Mouse (Mus musculus): ENCODE results near the gene Hpcal1. TPM values are rescaled to one million over a fixed set of nuclear protein-coding genes. Genes with fewer than 3 reads are reported as not detected.

Hpcal1 gene
- polyA plus RNA-seq, 1 experiment from 2014 or later: 57.6 TPM

DNA sequence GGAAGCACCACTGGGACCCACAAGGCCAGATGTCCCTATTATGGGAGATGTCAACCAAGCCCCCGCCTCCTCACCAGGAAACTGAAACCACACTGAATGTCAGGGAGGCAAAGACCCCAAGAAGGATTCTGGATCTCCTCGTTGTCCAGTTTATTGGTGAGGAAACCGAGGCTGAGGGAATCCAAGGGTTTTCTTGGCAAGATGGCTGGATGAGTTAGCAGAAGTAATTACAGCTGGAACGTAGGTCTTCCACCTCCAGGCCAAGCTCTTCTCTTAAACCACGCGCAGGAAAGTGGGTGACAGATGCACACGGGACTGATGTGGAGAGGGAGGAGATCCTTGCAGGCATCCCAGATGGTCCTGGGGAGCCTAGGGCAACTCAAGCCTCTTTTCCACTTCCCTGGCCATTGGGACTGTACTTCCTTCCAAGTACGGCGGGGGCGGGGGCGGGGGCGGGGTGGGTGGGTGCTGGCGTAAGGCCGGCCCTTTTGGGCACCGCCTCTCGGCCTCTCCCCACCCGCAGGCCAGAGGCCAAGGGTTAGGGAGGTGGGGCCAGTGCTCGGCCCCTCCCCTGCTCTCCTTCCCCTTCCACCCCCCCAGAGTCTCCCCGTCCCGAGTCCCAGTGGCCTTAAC is 609 bp upstream of the Hpcal1 start:
- peak overlapping the region; percentile 94 for H3K4me2 ChIP-seq
- H3K36me3 ChIP-seq: no peaks in the 10 kb centered on the region
- peak overlapping the region; percentile 82; the same call in 1 of the 2 replicates for H3K9ac ChIP-seq
- no peaks in the 10 kb centered on the region for H3K27me3 ChIP-seq
- peaks cover 35% of the 10 kb centered on the region for H3K4me1 ChIP-seq
- peak overlapping the region; percentile 81 for H3K4me3 ChIP-seq
- H3K27ac ChIP-seq: peak overlapping the region; percentile 12; the same call in 1 of the 2 replicates
- 15% methylated on average over 16 of the region's 20 CpGs for WGBS
- ATAC-seq (ENCODE audit: insufficient number of reproducible peaks, insufficient read depth, low FRiP score, low TSS enrichment, low read depth): peak; percentile 33
- no peaks in the 10 kb centered on the region for H3K9me3 ChIP-seq

DNA sequence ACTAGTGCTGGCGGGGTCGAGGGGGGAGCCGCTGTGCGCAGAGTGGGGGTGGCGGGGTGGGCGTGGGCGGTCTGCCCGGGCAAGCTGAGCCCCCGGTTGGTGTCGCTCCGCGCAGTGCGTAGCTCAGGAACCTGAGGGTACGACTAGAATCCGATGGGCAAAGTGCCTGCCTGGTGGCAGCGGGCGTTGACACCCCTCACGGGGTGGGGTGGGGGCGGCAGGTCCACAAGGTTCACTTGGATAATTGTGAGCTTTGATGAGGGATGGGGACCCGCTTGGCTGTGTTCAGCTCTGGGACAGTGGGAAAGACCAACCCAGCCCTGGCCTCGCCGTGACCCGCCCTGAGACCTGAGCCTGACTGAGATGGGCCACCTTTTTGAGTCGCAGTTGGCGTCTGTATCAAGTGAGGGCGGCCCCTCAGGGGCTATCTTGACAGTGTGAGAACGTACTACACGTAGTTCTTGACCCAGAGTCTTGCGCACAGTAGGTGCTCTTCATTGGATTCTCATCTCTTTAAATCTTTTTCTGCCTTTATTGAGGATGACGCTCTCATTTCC is 742 bp downstream of the Hpcal1 start:
- 1% methylated on average over 23 of the region's 30 CpGs for WGBS
- Histone ChIP-seq H3K27ac (0 out of 2 replicates have a peak overlapping the region, but pooled peaks have one; percentile 23), H3K27me3 (no peaks in the 10 kb centered on the region), H3K9ac (peak overlapping the region; percentile 82), H3K36me3 (no peaks in the 10 kb centered on the region), H3K4me1 (peaks cover 40% of the 10 kb centered on the region), H3K9me3 (no peaks in the 10 kb centered on the region), H3K4me3 (peak overlapping the region; percentile 81), H3K4me2 (peak overlapping the region; percentile 94)
- peak; percentile 6; the same call in 1 of the 2 replicates for ATAC-seq (ENCODE audit: insufficient number of reproducible peaks, insufficient read depth, low FRiP score, low TSS enrichment, low read depth)

GRCm38 (mm10) chr12:17691891-17692321 is 1.2 kb downstream of the Hpcal1 start:
- no peaks in the 10 kb centered on the region for H3K9me3 ChIP-seq
- H3K9ac ChIP-seq: peak overlapping the region; percentile 82
- peak overlapping the region; percentile 94 for H3K4me2 ChIP-seq
- H3K27ac ChIP-seq: peak overlapping the region; percentile 23; the same call in 1 of the 2 replicates
- no peaks in the 10 kb centered on the region for H3K27me3 ChIP-seq
- WGBS: under 1% methylated on average over 23 of the region's 23 CpGs
- peak overlapping the region; percentile 81 for H3K4me3 ChIP-seq
- ATAC-seq (ENCODE audit: insufficient number of reproducible peaks, insufficient read depth, low FRiP score, low TSS enrichment, low read depth): no peak
- peaks cover 40% of the 10 kb centered on the region for H3K4me1 ChIP-seq
- no peaks in the 10 kb centered on the region for H3K36me3 ChIP-seq

GRCm38 (mm10) chr12:17692356-17692755 is 1.7 kb downstream of the Hpcal1 start:
- WGBS: 34% methylated on average over 5 of the region's 5 CpGs
- H3K4me3 ChIP-seq: peak overlapping the region; percentile 81
- H3K36me3 ChIP-seq: no peaks in the 10 kb centered on the region
- H3K27ac ChIP-seq: peak overlapping the region; percentile 23
- H3K9ac ChIP-seq: peak overlapping the region; percentile 82
- peaks cover 43% of the 10 kb centered on the region for H3K4me1 ChIP-seq
- ATAC-seq (ENCODE audit: insufficient number of reproducible peaks, insufficient read depth, low FRiP score, low TSS enrichment, low read depth): no peak
- H3K9me3 ChIP-seq: no peaks in the 10 kb centered on the region
- peak overlapping the region; percentile 94 for H3K4me2 ChIP-seq
- no peaks in the 10 kb centered on the region for H3K27me3 ChIP-seq

DNA sequence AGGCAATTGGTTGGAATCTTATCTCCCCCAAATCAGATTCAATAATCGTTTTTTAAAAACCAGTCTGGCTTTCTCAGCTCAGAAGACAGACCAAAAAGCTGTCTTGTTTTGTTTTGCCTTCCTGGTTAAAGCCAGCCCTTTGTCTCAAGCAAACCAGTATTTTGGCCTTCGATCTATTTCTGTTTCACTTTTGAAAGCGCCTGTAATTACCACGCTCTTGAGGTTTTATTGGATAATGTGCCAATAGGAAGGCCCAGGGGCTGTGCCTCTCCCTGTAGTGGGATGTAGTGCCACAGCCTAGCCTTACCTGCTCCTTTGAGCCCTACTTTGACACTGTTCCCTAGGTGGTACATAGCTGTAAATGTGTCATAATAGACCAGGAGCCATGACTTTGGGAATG is 2.3 kb downstream of the Hpcal1 start:
- Histone ChIP-seq H3K4me3 (0 out of 2 replicates have a peak overlapping the region, but pooled peaks have one; percentile 6), H3K27ac (peak overlapping the region; percentile 30; the same call in 1 of the 2 replicates), H3K4me1 (peaks cover 46% of the 10 kb centered on the region), H3K9ac (no peak overlapping the region), H3K4me2 (peak overlapping the region; percentile 30), H3K36me3 (no peaks in the 10 kb centered on the region), H3K9me3 (no peaks in the 10 kb centered on the region), H3K27me3 (no peaks in the 10 kb centered on the region)
- 50% methylated on average over 4 of the region's 4 CpGs for WGBS
- no peak for ATAC-seq (ENCODE audit: insufficient number of reproducible peaks, insufficient read depth, low FRiP score, low TSS enrichment, low read depth)

- H3K4me3 ChIP-seq: no peak overlapping the region
- H3K9me3 ChIP-seq: no peaks in the 10 kb centered on the region
- no peak for ATAC-seq (ENCODE audit: insufficient number of reproducible peaks, insufficient read depth, low FRiP score, low TSS enrichment, low read depth)
- 64% methylated on average over 1 of the region's 1 CpGs for WGBS
- H3K4me2 ChIP-seq: no peak overlapping the region
- H3K9ac ChIP-seq: no peak overlapping the region
- no peaks in the 10 kb centered on the region for H3K27me3 ChIP-seq
- H3K36me3 ChIP-seq: no peaks in the 10 kb centered on the region
- no peak overlapping the region for H3K27ac ChIP-seq
- H3K4me1 ChIP-seq: peaks cover 58% of the 10 kb centered on the region
Observed at GRCm38 (mm10) chr12:17694589-17695115, 4.0 kb downstream of the Hpcal1 start.

GRCm38 (mm10) chr12:17696395-17696794 is 5.7 kb downstream of the Hpcal1 start:
- Histone ChIP-seq H3K9me3 (no peaks in the 10 kb centered on the region), H3K4me1 (peaks cover 58% of the 10 kb centered on the region), H3K4me3 (no peak overlapping the region), H3K4me2 (no peak overlapping the region), H3K36me3 (no peaks in the 10 kb centered on the region), H3K27ac (no peak overlapping the region), H3K9ac (no peak overlapping the region), H3K27me3 (no peaks in the 10 kb centered on the region)
- no peak for ATAC-seq (ENCODE audit: insufficient number of reproducible peaks, insufficient read depth, low FRiP score, low TSS enrichment, low read depth)
- 92% methylated on average over 7 of the region's 7 CpGs for WGBS

- H3K4me3 ChIP-seq: no peak overlapping the region
- no peaks in the 10 kb centered on the region for H3K36me3 ChIP-seq
- WGBS: 41% methylated on average over 4 of the region's 4 CpGs
- no peak for ATAC-seq (ENCODE audit: insufficient number of reproducible peaks, insufficient read depth, low FRiP score, low TSS enrichment, low read depth)
- H3K4me1 ChIP-seq: peaks cover 36% of the 10 kb centered on the region
- no peak overlapping the region for H3K4me2 ChIP-seq
- H3K27ac ChIP-seq: no peak overlapping the region
- H3K9me3 ChIP-seq: no peaks in the 10 kb centered on the region
- no peak overlapping the region for H3K9ac ChIP-seq
- no peaks in the 10 kb centered on the region for H3K27me3 ChIP-seq
Observed at GRCm38 (mm10) chr12:17698934-17699333, 8.3 kb downstream of the Hpcal1 start.

DNA sequence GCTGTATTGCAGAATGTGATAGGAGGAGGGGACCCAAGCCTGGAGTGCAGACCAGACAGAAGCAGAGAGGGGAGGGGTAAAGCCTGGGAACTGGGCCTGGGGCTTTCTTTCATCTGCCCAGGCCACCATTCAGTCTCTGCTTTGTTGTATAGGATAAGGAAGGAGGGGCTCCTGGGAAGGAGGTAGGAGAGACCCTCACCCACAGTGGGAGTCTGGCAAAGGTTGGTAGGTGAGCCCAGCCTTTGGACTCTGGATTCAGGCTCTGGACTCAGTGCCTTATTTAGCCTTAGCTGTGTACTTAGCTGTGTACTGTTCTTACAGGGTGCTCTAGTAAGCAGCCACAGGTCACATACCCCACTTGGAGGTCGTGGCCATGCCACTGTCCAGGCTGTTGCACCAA is 8.8 kb downstream of the Hpcal1 start:
- Histone ChIP-seq H3K27me3 (no peaks in the 10 kb centered on the region), H3K4me1 (peaks cover 30% of the 10 kb centered on the region), H3K4me2 (no peak overlapping the region), H3K4me3 (no peak overlapping the region), H3K27ac (no peak overlapping the region), H3K9me3 (no peaks in the 10 kb centered on the region), H3K9ac (no peak overlapping the region), H3K36me3 (no peaks in the 10 kb centered on the region)
- 79% methylated on average over 1 of the region's 1 CpGs for WGBS
- ATAC-seq (ENCODE audit: insufficient number of reproducible peaks, insufficient read depth, low FRiP score, low TSS enrichment, low read depth): no peak

- Histone ChIP-seq H3K9me3 (no peaks in the 10 kb centered on the region), H3K27ac (no peak overlapping the region), H3K4me2 (no peak overlapping the region), H3K4me3 (no peak overlapping the region), H3K27me3 (no peaks in the 10 kb centered on the region), H3K4me1 (peaks cover 19% of the 10 kb centered on the region), H3K9ac (no peak overlapping the region), H3K36me3 (no peaks in the 10 kb centered on the region)
- ATAC-seq (ENCODE audit: insufficient number of reproducible peaks, insufficient read depth, low FRiP score, low TSS enrichment, low read depth): no peak
- WGBS: 72% methylated on average over 5 of the region's 5 CpGs
Observed at GRCm38 (mm10) chr12:17701131-17701720, 10.6 kb downstream of the Hpcal1 start.

DNA sequence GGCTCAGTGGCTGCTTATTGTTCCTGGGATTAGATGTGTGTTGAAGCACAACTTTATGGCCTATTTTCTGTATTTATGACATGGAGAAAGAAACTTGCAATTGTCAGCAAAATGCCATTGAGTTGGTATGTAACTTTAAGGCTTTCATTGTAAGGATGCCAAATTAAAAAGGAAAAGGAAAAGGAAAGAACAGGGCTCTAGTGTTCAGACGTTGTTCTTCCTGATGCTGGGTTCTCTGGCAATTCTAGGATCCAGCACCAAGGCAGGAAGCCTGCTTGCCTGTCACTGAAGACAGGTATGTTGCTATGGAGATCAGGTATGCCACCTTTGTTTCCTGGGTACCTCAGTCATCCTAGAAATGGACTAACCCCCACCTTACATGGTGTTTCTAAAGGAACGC is 11.1 kb downstream of the Hpcal1 start:
- no peak overlapping the region for H3K9ac ChIP-seq
- H3K4me1 ChIP-seq: peaks cover 19% of the 10 kb centered on the region
- no peaks in the 10 kb centered on the region for H3K27me3 ChIP-seq
- H3K27ac ChIP-seq: no peak overlapping the region
- no peak for ATAC-seq (ENCODE audit: insufficient number of reproducible peaks, insufficient read depth, low FRiP score, low TSS enrichment, low read depth)
- H3K4me3 ChIP-seq: no peak overlapping the region
- H3K4me2 ChIP-seq: no peak overlapping the region
- no peaks in the 10 kb centered on the region for H3K36me3 ChIP-seq
- no peaks in the 10 kb centered on the region for H3K9me3 ChIP-seq
- 62% methylated on average over 2 of the region's 2 CpGs for WGBS

Measured in embryonic facial prominence, embryonic 13.5 days (tissue).